Mouse (Mus musculus): ENCODE measurements around the gene Zfp385b. TPM values are rescaled to one million over a fixed set of nuclear protein-coding genes. Genes with fewer than 3 reads are reported as not detected.

The Zfp385b gene
- polyA plus RNA-seq, 1 experiment: 0.28 TPM

DNA sequence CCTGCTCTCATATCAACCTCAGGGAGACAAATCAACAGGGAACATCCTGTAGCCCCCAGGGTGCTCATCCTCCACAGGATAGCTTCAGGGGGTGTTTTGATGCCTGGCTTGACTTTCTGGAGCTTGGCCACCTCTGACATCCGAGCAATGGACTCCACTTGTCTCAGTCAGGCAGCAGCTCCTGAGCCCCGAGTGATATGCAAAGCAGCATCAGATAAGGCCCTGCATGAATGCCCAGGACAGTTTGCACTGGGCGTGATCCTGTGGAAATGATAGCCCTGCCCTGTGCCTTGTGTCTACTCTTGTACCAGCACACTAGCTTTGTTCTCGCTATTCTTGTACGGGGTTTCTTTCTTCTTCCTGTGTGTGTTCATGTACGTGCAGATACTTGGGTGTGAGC, 303.8 kb downstream of the Zfp385b start:
- Histone ChIP-seq H3K4me3 (no peak overlapping the region), H3K79me2 (ENCODE audit: control insufficient read depth, insufficient read depth) (no peaks in the 10 kb centered on the region), H3ac (ENCODE audit: control insufficient read depth, insufficient read length) (no peak overlapping the region), H3K4me2 (ENCODE audit: low read depth) (no peak overlapping the region), H3K36me3 (ENCODE audit: control insufficient read depth, insufficient read depth) (no peaks in the 10 kb centered on the region), H3K27me3 (ENCODE audit: control insufficient read depth, insufficient read depth, insufficient read length) (peaks cover 4% of the 10 kb centered on the region)
- TF ChIP-seq CEBPB (IDR thresholded peaks at IDR 0.05; ENCODE audit: insufficient read depth, poor library complexity, severe bottlenecking) (no peak), POLR2A (IDR thresholded peaks at IDR 0.05; ENCODE audit: insufficient read length, low read depth) (no peak), POLR2AphosphoS2 (IDR thresholded peaks at IDR 0.05; ENCODE audit: insufficient read length, low read depth) (no peak), MAX (IDR thresholded peaks at IDR 0.05; ENCODE audit: low read depth) (no peak), E2F4 (IDR thresholded peaks at IDR 0.05; ENCODE audit: insufficient read depth) (no peak), MYOD1 (IDR thresholded peaks at IDR 0.05; ENCODE audit: control insufficient read depth in 1 of 3, insufficient read length in 2 of 3, low read depth in 2 of 3) (no peak), TCF3 (IDR thresholded peaks at IDR 0.05; ENCODE audit: insufficient read length, low read depth) (no peak), MYOG (IDR thresholded peaks at IDR 0.05; ENCODE audit: control insufficient read depth in 1 of 3, insufficient read depth in 1 of 3, insufficient read length in 2 of 3, low read depth in 2 of 3) (no peak), USF1 (IDR thresholded peaks at IDR 0.05; ENCODE audit: low read depth) (no peak)

GRCm38 (mm10) chr2:77515011-77515410, 304.4 kb downstream of the Zfp385b start:
- Histone ChIP-seq H3K79me2 (ENCODE audit: control insufficient read depth, insufficient read depth) (no peaks in the 10 kb centered on the region), H3K4me3 (no peak overlapping the region), H3K4me2 (ENCODE audit: low read depth) (no peak overlapping the region), H3ac (ENCODE audit: control insufficient read depth, insufficient read length) (no peak overlapping the region), H3K36me3 (ENCODE audit: control insufficient read depth, insufficient read depth) (no peaks in the 10 kb centered on the region), H3K27me3 (ENCODE audit: control insufficient read depth, insufficient read depth, insufficient read length) (peaks cover 4% of the 10 kb centered on the region)
- TF ChIP-seq CEBPB (IDR thresholded peaks at IDR 0.05; ENCODE audit: insufficient read depth, poor library complexity, severe bottlenecking): no peak
- TF ChIP-seq USF1 (IDR thresholded peaks at IDR 0.05; ENCODE audit: low read depth): no peak
- TF ChIP-seq TCF3 (IDR thresholded peaks at IDR 0.05; ENCODE audit: insufficient read length, low read depth): no peak
- TF ChIP-seq POLR2AphosphoS2 (IDR thresholded peaks at IDR 0.05; ENCODE audit: insufficient read length, low read depth): no peak
- no peak for TF ChIP-seq MYOD1 (IDR thresholded peaks at IDR 0.05; ENCODE audit: control insufficient read depth in 1 of 3, insufficient read length in 2 of 3, low read depth in 2 of 3)
- TF ChIP-seq POLR2A (IDR thresholded peaks at IDR 0.05; ENCODE audit: insufficient read length, low read depth): no peak
- TF ChIP-seq MYOG (IDR thresholded peaks at IDR 0.05; ENCODE audit: control insufficient read depth in 1 of 3, insufficient read depth in 1 of 3, insufficient read length in 2 of 3, low read depth in 2 of 3): no peak
- no peak for TF ChIP-seq MAX (IDR thresholded peaks at IDR 0.05; ENCODE audit: low read depth)
- no peak for TF ChIP-seq REST (IDR thresholded peaks at IDR 0.05; ENCODE audit: insufficient read depth, insufficient read length)
- TF ChIP-seq SRF (IDR thresholded peaks at IDR 0.05; ENCODE audit: control insufficient read depth, insufficient read length, low read depth): no peak
- TF ChIP-seq E2F4 (IDR thresholded peaks at IDR 0.05; ENCODE audit: insufficient read depth): no peak
- no peak for TF ChIP-seq TCF12 (IDR thresholded peaks at IDR 0.05; ENCODE audit: insufficient read depth, poor library complexity, severe bottlenecking)

GRCm38 (mm10) chr2:77514476-77514875, 305.0 kb downstream of the Zfp385b start:
- Histone ChIP-seq H3K4me2 (ENCODE audit: low read depth) (no peak overlapping the region), H3K27me3 (ENCODE audit: control insufficient read depth, insufficient read depth, insufficient read length) (peaks cover 4% of the 10 kb centered on the region), H3K36me3 (ENCODE audit: control insufficient read depth, insufficient read depth) (no peaks in the 10 kb centered on the region), H3K79me2 (ENCODE audit: control insufficient read depth, insufficient read depth) (no peaks in the 10 kb centered on the region), H3K4me3 (no peak overlapping the region), H3ac (ENCODE audit: control insufficient read depth, insufficient read length) (no peak overlapping the region)
- no peak for TF ChIP-seq REST (IDR thresholded peaks at IDR 0.05; ENCODE audit: insufficient read depth, insufficient read length)
- TF ChIP-seq POLR2A (IDR thresholded peaks at IDR 0.05; ENCODE audit: insufficient read length, low read depth): no peak
- TF ChIP-seq USF1 (IDR thresholded peaks at IDR 0.05; ENCODE audit: low read depth): no peak
- no peak for TF ChIP-seq TCF12 (IDR thresholded peaks at IDR 0.05; ENCODE audit: insufficient read depth, poor library complexity, severe bottlenecking)
- no peak for TF ChIP-seq POLR2AphosphoS2 (IDR thresholded peaks at IDR 0.05; ENCODE audit: insufficient read length, low read depth)
- no peak for TF ChIP-seq SRF (IDR thresholded peaks at IDR 0.05; ENCODE audit: control insufficient read depth, insufficient read length, low read depth)
- no peak for TF ChIP-seq CEBPB (IDR thresholded peaks at IDR 0.05; ENCODE audit: insufficient read depth, poor library complexity, severe bottlenecking)
- no peak for TF ChIP-seq E2F4 (IDR thresholded peaks at IDR 0.05; ENCODE audit: insufficient read depth)
- TF ChIP-seq MYOG (IDR thresholded peaks at IDR 0.05; ENCODE audit: control insufficient read depth in 1 of 3, insufficient read depth in 1 of 3, insufficient read length in 2 of 3, low read depth in 2 of 3): no peak
- TF ChIP-seq MYOD1 (IDR thresholded peaks at IDR 0.05; ENCODE audit: control insufficient read depth in 1 of 3, insufficient read length in 2 of 3, low read depth in 2 of 3): no peak
- TF ChIP-seq MAX (IDR thresholded peaks at IDR 0.05; ENCODE audit: low read depth): no peak
- no peak for TF ChIP-seq TCF3 (IDR thresholded peaks at IDR 0.05; ENCODE audit: insufficient read length, low read depth)

DNA sequence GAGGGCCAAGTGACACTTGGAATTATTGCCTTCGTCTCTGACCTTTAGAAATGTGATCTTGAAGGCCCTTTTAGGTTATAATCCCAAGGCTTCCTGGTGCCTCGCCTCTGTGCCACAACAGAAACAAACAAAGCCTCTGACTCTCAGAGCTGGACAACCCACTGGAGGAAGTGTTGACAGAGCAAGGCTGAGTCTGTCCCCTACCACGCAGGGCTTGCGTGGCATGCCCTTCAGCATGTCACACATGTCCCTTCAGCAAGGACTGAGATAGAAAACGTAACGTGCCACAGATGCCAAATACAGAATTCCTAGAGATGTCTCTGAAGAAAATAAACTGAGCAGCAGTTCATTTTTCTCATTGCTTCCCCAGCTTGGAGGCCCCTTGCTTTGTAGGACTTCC, 310.7 kb downstream of the Zfp385b start:
- H3K79me2 ChIP-seq (ENCODE audit: control insufficient read depth, insufficient read depth): no peaks in the 10 kb centered on the region
- no peaks in the 10 kb centered on the region for H3K36me3 ChIP-seq (ENCODE audit: control insufficient read depth, insufficient read depth)
- H3K27me3 ChIP-seq (ENCODE audit: control insufficient read depth, insufficient read depth, insufficient read length): no peaks in the 10 kb centered on the region

More for the DNA sequence above, 310.7 kb downstream of the Zfp385b start:
- TF ChIP-seq TCF12 (IDR thresholded peaks at IDR 0.05; ENCODE audit: insufficient read depth, poor library complexity, severe bottlenecking) (no peak), USF1 (IDR thresholded peaks at IDR 0.05; ENCODE audit: low read depth) (no peak), SRF (IDR thresholded peaks at IDR 0.05; ENCODE audit: control insufficient read depth, insufficient read length, low read depth) (no peak), TCF3 (IDR thresholded peaks at IDR 0.05; ENCODE audit: insufficient read length, low read depth) (no peak), E2F4 (IDR thresholded peaks at IDR 0.05; ENCODE audit: insufficient read depth) (no peak), POLR2AphosphoS2 (IDR thresholded peaks at IDR 0.05; ENCODE audit: insufficient read length, low read depth) (no peak), MYOD1 (IDR thresholded peaks at IDR 0.05; ENCODE audit: control insufficient read depth in 1 of 3, insufficient read length in 2 of 3, low read depth in 2 of 3) (no peak), POLR2A (IDR thresholded peaks at IDR 0.05; ENCODE audit: insufficient read length, low read depth) (no peak), MAX (IDR thresholded peaks at IDR 0.05; ENCODE audit: low read depth) (no peak), CEBPB (IDR thresholded peaks at IDR 0.05; ENCODE audit: insufficient read depth, poor library complexity, severe bottlenecking) (no peak)
- Histone ChIP-seq H3ac (ENCODE audit: control insufficient read depth, insufficient read length) (no peak overlapping the region), H3K4me3 (no peak overlapping the region), H3K4me2 (ENCODE audit: low read depth) (no peak overlapping the region)
